Mouse (Mus musculus): ENCODE results near the gene Gm10271.

- TF ChIP-seq CTCF (IDR thresholded peaks at IDR 0.05; ENCODE audit: control insufficient read depth, insufficient read depth, insufficient replicate concordance, low read depth, low read length) (no peak), POLR2A (IDR thresholded peaks at IDR 0.05; ENCODE audit: control insufficient read depth, low read depth, low read length) (no peak)
Observed at GRCm38 (mm10) chr10:116948414-116948813, 24.0 kb downstream of the Gm10271 start.
